Mouse (Mus musculus) cerebellum, postnatal 36 days (tissue): Measurements from ENCODE around the gene Trim61.
"Not testable (repeated sequence)": the region's sequence is repeated elsewhere in the genome, so short reads cannot be mapped to it uniquely, and the experiment has no call there.

ENCODE experiments used
- DNase-seq, 2 experiments: peaks; one replicate each; pipeline ENCODE4 v3.0.0; 2021 to 2022; ENCODE audit warnings: mixed read lengths in 2 of 2

The Trim61 gene

DNA sequence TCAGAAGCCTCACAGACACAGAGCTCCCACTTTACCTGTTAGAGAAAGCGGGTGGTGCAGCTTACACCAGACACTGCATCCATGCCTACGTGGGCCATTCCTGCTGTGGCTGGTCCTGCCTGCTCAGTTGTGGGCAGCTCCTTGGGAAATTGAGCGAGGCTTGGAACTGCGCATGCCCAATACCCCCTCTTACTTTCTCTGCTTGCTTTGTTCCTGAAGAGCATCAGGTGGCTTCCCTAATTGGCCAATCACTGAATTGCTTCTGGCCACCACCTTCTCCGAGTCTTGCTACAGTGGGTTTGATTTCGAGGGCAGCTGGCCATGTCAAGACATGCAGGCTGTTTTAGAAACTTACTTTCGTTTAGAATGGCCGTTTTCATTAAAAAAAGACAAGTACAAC lies at the start of gene Trim61, which contains the start of gene Trim60:
TSS of gene Trim61 (minus strand) at position 101 of the 400 bp plus-strand sequence.
TSS of gene Trim60 (minus strand) at position 162 of the 400 bp plus-strand sequence.
- DNase-seq, result no peak

DNA sequence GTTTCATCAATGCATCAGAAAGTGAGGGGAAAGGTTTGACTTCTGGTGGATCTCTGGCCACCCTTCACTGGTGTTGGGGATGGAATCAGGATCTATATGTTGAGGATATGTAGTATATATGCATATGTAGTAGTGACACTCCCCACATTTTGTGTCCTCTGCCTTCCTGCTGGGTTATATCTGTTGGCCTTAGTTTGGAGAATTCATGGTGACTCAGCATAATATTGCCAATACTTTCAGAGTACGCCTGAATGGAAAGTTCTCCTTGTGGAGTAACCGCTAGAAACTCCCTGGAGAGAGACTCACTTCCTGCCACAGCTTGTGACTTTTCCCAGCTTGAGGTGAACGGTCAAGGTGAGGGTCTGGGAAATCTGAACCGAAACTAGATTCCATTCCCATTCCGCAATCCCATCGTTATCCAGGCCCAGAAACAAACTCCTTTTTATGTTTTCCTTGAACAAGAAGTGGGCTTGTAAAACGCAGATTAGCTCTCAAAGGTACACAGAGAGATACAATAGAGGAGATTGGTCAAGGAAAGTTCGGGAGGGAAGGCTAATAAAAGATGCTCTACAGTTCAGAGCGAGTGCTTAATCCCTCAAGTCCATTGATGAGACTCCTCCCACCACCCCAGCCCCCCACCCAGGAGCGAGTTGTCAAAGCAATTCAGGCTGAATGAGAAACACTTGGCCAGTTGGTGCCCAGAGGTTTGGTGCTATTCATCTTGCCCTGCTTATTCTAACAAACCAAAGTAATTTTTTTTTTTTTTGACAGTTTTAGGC lies 49.6 kb upstream of the Trim61 start:
- no peak for DNase-seq

DNA sequence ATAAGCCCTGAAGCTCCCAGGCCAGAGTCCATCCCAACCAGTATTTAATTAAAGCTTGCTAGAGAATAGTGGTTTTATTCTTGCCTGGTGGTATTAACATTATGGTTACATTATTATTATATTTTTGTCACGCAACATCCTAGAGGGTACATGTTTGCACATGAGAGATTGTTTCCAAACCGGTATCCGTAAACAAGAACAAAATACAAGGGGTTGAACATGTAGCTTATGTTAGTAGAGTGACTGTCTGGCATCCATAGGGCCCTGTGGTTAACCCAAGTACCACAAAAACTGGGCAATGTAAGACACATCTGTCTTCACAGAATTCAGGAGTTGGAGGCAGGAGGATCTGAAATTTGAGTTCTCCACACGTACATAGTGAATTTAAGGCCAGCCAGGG lies 48.7 kb upstream of the Trim61 start:
- no peak for DNase-seq

DNA sequence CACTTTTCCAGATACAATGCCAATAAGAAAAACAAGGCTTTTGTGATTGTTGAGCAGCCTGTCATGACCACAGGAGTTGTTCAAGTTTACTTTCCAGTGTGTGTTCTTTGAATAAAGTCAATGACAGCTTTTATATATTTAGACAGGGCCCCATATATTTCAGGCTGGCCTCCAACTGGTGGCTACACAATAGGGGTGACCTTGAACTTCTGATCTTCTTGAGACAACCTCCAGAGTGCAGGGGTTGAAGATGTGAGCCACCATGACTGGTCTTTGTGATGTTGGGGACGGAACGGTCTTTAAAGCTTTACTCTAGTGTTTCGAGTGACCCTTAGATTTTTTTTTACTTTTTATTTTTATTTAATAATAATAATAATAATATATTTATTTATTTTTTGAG lies 47.3 kb upstream of the Trim61 start:
- no peak for DNase-seq

DNA sequence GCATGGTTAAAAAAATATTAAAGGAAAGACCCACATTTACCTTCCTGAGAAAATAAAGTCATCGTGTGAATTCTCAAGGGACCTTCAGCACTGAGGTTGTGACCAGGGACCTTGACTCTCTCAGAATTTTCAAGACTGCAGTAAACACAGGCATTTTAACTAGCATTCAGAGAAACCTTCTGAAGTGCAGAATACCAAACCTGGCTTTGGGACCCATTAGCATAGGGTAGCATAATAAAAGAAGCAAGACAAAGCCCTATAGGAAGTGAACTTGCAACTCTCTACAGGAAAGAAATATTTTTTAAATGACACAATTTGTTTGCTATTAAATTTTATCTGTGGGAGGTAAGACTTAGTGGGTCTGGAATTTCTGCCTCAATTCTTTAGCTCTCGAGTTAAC lies 45.7 kb upstream of the Trim61 start:
- DNase-seq, result no peak

DNA sequence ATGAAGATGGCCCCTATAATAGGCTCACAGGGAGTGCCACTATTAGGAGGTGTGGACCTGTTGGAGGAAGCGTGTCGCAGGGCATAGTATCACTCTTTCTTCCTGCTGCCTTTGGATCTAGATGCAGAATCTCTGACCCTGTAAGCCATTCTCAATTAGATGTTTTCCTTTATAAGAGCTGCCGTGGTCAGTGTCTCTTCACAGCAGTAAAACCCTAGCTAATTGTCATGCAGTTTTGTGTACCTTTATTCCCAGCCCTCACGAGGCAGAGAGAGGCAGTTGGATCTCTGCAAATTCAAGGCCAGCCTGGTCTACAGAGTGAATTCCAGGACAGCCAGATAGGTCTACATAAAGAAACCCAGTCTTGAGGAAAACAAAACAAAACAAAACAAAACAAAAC lies 43.9 kb upstream of the Trim61 start:
- DNase-seq, result no peak

DNA sequence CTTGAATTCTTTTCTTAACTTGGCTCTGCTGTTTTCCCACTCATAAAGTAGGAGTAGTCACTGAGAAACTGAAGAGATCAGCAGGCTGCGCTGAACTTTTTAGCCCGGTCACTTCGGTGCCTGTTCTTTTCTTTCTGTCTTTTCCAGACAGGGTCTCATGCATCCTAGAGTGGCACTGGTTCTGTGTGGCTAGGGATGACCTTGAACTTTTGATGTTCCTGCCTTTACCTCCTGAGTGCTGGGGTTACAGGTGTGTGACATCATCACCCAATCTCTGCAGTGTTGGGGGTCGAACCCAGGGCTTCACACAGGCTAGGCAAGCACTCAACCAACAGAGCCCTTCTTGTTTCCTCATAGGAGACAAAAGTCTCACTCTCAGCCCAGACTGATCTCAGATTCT lies 38.4 kb upstream of the Trim61 start:
- no peak for DNase-seq

DNA sequence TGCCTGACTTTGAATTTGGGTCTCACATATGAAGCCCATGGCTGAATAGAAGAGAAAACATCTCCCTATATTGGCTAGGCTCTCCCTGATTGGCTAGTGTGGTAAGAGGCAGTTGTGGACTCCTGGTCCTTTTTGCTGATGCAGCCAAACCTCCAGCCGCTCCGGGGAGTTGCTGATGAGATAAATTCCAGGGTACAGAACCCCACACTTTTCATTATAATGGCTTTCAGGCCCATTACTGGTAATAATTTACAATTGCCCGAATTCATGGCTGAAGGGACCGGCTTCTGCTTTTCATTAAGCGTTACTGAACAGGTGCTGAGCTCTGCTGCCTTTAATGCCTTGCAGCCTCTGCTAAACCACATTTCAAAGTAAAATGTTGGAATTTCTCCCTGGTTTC lies 35.6 kb upstream of the Trim61 start:
- DNase-seq, result no peak

DNA sequence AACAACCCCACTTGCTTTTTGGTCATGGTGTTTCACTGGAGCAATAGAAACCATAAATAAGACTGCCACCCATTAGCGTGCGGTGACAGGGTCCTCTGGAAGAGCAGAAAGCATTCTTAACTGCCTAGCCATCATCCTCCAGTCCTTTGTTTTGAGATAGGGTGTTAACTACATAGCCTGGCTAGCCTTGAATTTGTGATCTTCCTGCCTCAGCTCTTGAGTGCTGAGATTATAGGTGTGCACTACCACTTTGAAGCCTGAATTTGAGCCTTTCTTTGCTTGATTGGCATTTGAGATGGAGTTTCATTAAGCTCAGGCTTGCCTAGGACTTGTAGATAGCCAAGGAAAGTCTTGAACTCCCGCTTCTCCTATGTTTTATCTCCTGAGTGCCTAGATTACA lies 35.2 kb upstream of the Trim61 start:
- no peak for DNase-seq

DNA sequence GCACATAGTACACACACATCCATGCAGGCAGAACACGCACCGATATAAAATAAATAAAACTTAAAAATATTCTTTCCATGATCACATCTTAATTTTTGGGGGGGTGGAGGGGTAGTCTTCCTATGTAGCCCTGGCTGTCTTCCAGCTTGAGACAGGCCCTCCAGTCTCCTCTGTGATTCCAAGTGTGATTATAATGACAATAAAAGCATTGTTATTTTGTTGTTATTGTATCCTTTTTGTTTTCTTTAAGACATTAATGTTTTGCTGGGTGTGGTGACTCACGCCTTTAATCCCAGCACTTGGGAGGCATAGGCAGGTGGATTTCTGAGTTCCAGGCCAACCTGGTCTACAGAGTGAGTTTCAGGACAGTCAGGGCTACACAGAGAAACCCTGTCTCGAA lies 29.5 kb upstream of the Trim61 start:
- no peak for DNase-seq

DNA sequence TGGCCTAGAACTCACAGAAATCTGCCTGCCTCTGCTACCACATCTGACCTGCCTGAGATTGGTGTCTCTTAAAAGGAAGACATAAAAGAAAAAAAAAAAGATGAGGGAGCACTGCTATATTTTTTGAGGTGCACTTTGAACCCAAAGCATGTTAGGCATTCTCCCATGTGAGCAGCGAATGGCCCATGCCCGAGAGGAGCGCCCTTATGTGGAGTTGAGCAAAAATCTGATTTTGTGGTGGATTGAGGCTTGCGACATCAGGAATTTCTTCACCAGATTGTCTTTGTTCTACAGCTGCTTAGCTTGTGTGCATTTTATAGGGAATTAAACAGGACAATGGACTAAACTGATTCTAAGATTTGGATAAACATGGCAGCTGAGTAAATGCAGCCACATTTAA lies 28.9 kb upstream of the Trim61 start:
- no peak for DNase-seq

DNA sequence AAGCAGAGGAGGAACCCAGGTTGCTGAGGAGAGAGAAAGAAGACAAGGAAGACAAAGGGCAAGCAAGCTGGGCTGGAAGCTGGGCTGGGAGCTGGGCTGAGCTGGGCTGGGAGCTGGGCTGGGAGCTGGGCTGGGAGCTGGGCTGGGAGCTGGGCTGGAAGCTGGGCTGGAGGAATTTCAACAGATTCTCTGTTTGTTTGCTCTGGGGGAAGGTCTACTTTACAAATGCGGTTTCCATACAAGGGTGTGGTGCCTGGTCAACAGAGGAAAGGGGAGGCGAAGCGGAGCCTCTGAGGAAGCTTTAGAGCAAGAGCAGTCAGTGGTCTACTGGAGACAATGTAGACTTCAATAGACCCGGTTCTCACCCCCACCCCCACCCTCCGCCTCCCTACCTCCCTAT lies 28.2 kb upstream of the Trim61 start:
- DNase-seq, result no peak

DNA sequence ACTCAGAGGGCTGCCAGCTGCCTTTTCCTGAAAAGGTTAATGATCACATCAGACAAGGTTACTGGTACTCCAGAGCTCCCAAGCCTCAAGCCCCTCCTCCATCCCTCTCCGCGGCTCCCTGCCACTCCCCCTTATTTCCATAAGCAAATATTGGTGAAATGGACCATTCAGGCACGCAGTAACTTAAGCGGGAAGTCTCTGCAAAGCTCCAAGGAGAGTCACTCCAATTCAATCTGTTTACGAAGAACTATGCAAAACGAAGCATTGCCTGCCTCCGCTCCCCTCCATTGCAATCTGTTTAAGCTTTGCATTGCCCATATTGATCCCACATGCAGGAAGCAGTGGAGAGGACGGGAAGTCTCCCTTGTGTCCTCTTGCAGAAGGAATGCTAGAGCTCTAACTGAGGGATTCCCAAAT lies 18.8 kb upstream of the Trim61 start, which contains the start of gene Apela:
TSS of gene Apela (minus strand) at position 220 of the 417 bp plus-strand sequence.
- no peak for DNase-seq

DNA sequence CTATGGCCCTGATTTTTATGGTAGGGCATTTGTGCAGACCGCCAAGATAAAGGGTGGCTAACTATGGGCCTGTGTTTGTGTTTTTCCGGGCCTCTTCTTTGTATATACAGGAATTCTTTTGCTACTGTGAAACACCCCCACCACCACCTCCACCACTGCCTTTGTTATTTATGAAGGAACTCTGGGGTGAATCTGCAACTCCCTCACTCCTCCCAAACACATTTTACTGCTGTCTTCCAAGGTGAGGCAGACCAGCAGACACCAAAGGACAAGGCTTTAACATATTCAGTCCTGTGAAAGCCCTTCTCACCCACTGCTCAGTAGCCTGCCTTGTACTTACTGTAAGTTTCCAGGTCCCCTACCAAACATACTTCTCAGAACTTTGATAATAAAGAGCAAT lies 15.8 kb upstream of the Trim61 start:
- DNase-seq, result no peak

DNA sequence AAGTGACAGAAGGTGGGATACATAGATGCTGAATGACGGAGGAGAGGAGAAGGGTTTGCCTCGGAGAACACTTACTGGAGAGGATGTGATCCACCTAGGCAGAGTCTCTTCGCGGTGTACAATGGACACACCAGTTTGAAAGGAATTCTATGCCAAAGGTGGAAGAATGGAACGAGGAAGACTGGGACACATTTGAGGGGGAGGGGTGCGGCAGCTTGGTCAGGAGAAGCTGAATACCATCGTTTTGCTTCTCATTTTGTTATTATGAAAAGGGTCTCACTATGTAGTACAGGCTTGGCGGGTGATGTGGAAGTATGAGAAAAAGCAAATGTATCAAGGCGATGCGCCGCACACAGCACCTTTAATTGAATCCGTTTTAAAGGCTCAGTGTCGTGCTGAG lies 14.7 kb upstream of the Trim61 start:
- DNase-seq, result no peak

DNA sequence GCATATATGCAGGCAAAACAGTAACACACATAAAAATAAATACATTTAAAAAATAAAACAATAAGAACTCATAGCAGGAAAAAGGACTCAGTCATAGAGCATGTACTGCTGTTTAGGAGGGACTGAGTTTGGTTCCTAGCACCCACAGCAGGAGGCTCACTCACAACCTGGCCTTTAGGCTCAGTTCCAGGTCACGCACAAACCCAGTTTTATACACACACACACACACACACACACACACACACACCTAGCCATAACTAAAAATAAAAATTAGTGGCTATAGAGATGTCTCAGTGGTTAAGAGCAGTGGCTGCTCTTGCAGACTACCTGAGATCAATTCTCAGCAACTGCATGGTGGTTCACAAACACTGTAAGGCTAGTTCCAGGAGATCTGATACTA lies 13.8 kb upstream of the Trim61 start:
- DNase-seq, result no peak

DNA sequence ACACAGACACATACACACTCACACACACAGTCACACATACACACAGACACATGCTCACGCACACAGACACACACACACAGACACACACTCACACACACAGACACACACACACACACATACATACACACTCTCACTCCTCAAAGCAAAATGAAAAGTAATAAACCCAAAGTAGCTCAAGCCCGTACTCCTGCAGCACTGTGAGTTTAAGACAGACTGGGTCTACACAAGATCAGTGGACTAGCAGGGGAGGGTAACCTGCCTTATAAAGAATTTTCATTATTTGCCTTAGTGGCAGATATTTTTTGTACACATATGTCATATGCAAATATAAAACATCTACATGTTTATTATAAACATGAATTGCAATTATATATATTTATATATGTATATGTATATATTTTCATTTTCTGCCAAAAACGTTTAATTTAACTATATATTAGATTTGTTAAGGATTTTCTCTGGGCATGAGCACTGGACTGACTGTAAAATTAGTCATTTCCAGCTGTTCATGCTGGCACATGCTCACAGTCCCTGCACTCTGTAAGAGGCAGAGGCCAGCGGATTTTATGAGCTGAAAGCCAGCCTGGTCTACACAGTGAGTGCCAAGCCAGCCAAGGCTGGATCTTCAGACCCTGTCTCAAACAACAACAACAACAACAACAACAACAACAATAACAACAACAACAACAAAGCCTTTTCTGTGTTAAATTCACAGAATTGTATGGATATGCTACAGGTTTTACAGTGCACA lies 12.6 kb upstream of the Trim61 start:
- DNase-seq, result no peak

DNA sequence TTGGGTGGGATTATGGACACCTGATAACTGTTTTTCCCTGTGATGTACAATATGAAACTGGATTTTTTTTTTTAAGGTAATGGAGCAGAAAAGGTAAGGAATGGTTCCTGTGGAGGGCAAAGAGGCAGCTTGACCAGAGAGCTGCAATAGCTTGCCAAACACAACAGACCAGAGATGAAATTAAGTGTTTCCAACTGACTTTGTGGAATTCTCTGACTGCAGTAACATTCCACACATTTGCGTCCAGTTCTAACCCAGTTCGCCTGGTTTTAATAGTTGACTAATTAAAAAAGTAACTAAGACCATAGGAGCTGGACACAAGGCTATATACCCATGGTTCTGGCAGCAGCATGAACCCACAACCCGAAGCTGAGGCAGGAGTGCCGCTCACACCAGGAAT lies 11.5 kb upstream of the Trim61 start:
- DNase-seq, result no peak

DNA sequence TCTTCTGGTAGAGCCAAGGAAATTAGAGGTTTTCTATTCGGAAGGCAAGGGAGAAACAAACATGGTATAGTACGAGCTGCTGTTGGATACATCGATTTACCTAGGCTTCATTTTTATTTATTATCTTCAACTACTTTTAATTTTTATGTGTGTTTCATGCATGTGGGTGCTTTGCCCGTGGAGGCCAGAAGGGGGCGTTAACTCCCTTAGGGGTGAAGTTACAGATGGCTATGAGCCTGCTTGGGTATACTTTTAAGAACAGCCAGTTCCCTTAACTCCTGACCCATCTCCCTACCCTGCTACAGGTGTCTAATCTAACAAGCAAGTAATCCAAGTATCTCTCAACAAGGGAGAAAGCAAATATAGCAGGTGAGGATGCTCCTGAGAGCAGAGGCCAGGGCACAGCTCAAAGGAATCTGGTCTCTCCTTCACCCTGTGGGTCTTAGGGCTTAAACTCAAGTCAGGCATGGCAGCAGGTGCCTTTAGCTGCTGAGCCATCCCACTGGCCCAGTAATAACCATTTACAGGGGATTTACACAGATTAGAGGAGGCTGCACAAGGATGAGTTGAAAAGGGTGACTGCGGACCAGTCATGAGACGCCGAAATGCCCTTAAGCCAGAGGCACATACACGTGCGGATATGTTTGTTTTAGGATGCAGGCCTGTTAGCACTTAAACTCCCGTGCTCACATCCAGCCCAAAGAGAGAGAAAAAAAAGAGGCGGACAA lies 10.8 kb upstream of the Trim61 start:
- no peak for DNase-seq

DNA sequence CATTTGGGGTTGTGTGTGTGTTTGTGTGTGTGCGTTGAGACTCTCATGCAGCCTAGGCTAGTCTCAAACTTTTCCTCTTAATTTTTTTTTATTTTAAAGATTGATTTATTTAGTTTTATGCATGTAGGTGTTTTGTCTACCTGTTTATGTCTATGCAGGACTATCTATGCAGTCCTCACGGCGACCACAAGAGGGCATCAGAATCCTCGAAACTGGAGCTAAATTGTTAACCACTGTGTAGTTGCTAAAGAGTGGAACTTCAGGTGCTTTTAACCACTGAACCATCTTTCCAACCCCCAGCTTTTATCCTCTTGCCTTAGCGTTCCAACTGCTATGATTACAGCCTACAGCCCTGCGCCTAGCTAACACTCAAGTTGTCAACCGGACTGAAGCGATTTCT lies 4.2 kb upstream of the Trim61 start:
- DNase-seq, result peak; percentile 51 to 63

DNA sequence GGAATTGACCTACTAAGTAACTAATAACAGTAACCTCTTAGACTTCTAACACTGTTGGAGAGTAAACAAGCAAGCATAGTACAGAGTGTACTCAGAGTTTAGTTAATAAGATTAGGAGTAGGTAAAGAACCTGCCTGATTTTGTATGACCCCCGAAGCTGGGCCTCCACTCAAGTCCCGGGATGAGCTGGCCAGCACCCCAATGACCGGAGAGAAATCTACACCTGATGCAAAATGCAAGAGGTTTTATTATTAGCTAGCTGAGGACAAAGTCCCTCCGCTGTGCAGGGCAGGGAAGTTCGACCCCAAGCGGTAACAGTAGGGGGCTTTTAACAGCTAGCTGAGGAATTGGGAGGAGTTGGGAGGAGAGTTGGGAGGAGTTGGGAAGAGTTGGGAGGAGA lies 10.7 kb downstream of the Trim61 start:
- DNase-seq, result not testable (repeated sequence)

DNA sequence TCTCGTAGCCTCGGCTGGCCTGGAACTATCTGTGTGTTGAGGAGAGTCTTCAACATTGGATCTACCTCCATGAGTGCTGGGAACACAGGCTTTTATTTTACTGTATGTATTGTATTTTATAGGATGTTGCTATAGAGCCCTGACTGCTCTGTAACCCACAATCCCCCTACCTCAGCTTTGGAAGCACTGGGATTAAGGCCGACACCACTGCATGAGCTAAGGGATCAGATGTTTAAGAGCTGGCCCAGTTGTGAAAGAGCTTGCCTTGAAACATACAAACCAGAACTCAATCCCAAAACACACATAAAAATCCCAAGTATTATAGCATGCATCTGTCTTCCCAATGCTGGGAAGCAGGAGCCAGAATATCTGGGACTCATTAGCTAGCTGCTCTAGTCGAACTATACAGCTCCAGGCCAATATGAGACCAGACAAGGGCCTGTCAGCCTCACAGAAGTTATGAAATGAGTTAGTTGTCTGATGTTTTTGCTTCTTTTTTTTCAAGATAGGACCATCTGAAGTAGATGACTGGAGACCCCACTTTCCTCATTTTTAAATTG lies 19.4 kb downstream of the Trim61 start:
- no peak for DNase-seq

DNA sequence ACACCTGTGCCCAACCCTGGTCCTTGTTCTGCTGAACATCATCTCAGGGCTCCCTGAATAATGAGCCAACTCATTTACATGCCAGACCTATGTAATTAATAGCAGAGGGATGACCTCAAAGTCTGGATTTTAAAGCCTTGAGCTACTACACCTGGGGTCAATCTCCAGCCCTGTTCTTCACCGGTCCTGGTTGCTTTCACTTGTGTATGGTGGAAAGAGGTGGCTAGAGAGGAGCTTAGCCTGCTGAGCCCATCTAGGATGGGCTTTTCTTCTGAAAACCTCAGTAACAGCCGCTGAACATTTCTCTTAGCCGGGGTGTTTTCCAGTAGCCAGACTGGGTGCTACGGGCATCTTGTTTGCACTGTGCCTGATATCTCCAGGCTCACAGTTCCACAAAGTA lies 30.6 kb downstream of the Trim61 start, which contains the start of gene Trim75:
TSS of gene Trim75 (minus strand) at position 101 of the 400 bp plus-strand sequence.
- DNase-seq, result no peak
